Mouse (Mus musculus) neural tube, embryonic 12.5 days (tissue): ENCODE data around the gene AC124502.3. TPM values are rescaled to one million over a fixed set of nuclear protein-coding genes. Genes with fewer than 3 reads are reported as not detected.

Experiments
- ATAC-seq: fragments of 200-750 bp; cut with Nextera tagmentation; 2 replicates; pipeline ENCODE4 v1.8.0; 2017; ENCODE audit warnings: low read depth, mild to moderate bottlenecking, moderate TSS enrichment, moderate library complexity; ENCODE audit not compliant: low FRiP score
- H3K27ac ChIP-seq: fragments of 300-500 bp; sonication (generic); 2 replicates; pipeline ENCODE4 v1.5.1; 2016
- H3K27me3 ChIP-seq: fragments of 300-500 bp; sonication (generic); replicated peaks from 2 replicates; pipeline ENCODE4 v1.6.1; 2016; ENCODE audit warnings: mild to moderate bottlenecking
- H3K36me3 ChIP-seq: fragments of 300-500 bp; sonication (generic); 2 replicates; pipeline ENCODE4 v1.6.1; 2016; ENCODE audit warnings: mild to moderate bottlenecking
- H3K4me1 ChIP-seq: fragments of 300-500 bp; sonication (generic); 2 replicates; pipeline ENCODE4 v1.6.1; 2016
- H3K4me2 ChIP-seq: fragments of 300-500 bp; sonication (generic); replicated peaks from 2 replicates; pipeline ENCODE4 v1.6.1; 2016; ENCODE audit warnings: mild to moderate bottlenecking
- H3K4me3 ChIP-seq: fragments of 300-500 bp; sonication (generic); 2 replicates; pipeline ENCODE4 v1.5.1; 2016
- H3K9ac ChIP-seq: fragments of 300-500 bp; sonication (generic); 2 replicates; pipeline ENCODE4 v1.6.1; 2016; ENCODE audit warnings: mild to moderate bottlenecking
- H3K9me3 ChIP-seq: fragments of 300-500 bp; sonication (generic); 2 replicates; pipeline ENCODE4 v1.6.1; 2016; ENCODE audit warnings: mild to moderate bottlenecking
- WGBS: fragments of 180-500 bp; shearing (Covaris S2); methylation state at CpG from one replicate; pipeline ENCODE4 v1.1.7; 2016; 5-methylcytosine and 5-hydroxymethylcytosine counted together
- polyA plus RNA-seq: library from polyadenylated mRNA; unstranded; fragments of >200 nt; fragmentation: Nextera tagmentation; extraction: Ambion mirVana; gene quantifications from 2 replicates; pipeline ENCODE4 v1.2.1, GENCODE M21; 2016

AC124502.3 gene
- polyA plus RNA-seq, 1 experiment from 2014 or later = 2.4 TPM

GRCm38 (mm10) chr19:5094746-5095417 is 56.2 kb downstream of the AC124502.3 start:
- Histone ChIP-seq H3K4me3 (peak overlapping the region; percentile 27), H3K27ac (peak overlapping the region; percentile 71; the same call in 1 of the 2 replicates), H3K4me1 (peaks cover 70% of the 10 kb centered on the region), H3K36me3 (peaks cover 47% of the 10 kb centered on the region), H3K4me2 (peak overlapping the region; percentile 97), H3K27me3 (no peaks in the 10 kb centered on the region), H3K9me3 (no peaks in the 10 kb centered on the region), H3K9ac (peak overlapping the region; percentile 14; the same call in 1 of the 2 replicates)
- peak; percentile 29; the same call in 1 of the 2 replicates for ATAC-seq
- WGBS = 39% methylated on average over 11 of the region's 11 CpGs

- 11% methylated on average over 9 of the region's 9 CpGs for WGBS
- Histone ChIP-seq H3K27me3 (no peaks in the 10 kb centered on the region), H3K9me3 (no peaks in the 10 kb centered on the region), H3K4me1 (peaks cover 70% of the 10 kb centered on the region), H3K36me3 (peaks cover 50% of the 10 kb centered on the region), H3K27ac (0 out of 2 replicates have a peak overlapping the region, but pooled peaks have one; percentile 7), H3K9ac (peak overlapping the region; percentile 96), H3K4me2 (peak overlapping the region; percentile 97), H3K4me3 (peak overlapping the region; percentile 74)
- ATAC-seq = no peak
These were observed 57.3 kb downstream of the AC124502.3 start for GRCm38 (mm10) chr19:5095887-5096474.

- WGBS = 3% methylated on average over 29 of the region's 31 CpGs
- Histone ChIP-seq H3K27ac (peak overlapping the region; percentile 72), H3K9me3 (no peaks in the 10 kb centered on the region), H3K9ac (peak overlapping the region; percentile 96), H3K4me3 (peak overlapping the region; percentile 74), H3K4me1 (peaks cover 66% of the 10 kb centered on the region), H3K4me2 (peak overlapping the region; percentile 97), H3K36me3 (peaks cover 50% of the 10 kb centered on the region), H3K27me3 (no peaks in the 10 kb centered on the region)
- no peak for ATAC-seq
These were observed 59.1 kb downstream of the AC124502.3 start for GRCm38 (mm10) chr19:5097521-5098362.

GRCm38 (mm10) chr19:5098363-5099143 is 59.9 kb downstream of the AC124502.3 start, which contains the start of gene Cnih2:
TSS of gene Cnih2 (minus strand) at chr19:5098521.
- H3K9me3 ChIP-seq = no peaks in the 10 kb centered on the region
- H3K27me3 ChIP-seq = no peaks in the 10 kb centered on the region
- peak within 1 kb of the TSS; percentile 96 for H3K9ac ChIP-seq
- H3K4me3 ChIP-seq = peak within 1 kb of the TSS; percentile 74
- peaks cover 50% of the 10 kb centered on the region for H3K36me3 ChIP-seq
- H3K27ac ChIP-seq = peak within 1 kb of the TSS; percentile 72
- H3K4me2 ChIP-seq = peak within 1 kb of the TSS; percentile 97
- WGBS = 2% methylated on average over 41 of the region's 48 CpGs
- ATAC-seq = peak; percentile 37
- peaks cover 62% of the 10 kb centered on the region for H3K4me1 ChIP-seq

Other genes with a start within 250 kb of the AC124502.3 start
- gene Rbm4, start 245.0 kb upstream of the AC124502.3 start, polyA plus RNA-seq = 102 and 106 TPM in 2 replicates
- gene Gm21992, start 227.3 kb upstream of the AC124502.3 start, polyA plus RNA-seq = 28.1 and 34.7 TPM in 2 replicates
- 96.3 and 97.1 TPM in 2 replicates for gene Rbm14, start 227.3 kb upstream of the AC124502.3 start, polyA plus RNA-seq
- 42.3 and 44.1 TPM in 2 replicates for gene Ccs, start 199.6 kb upstream of the AC124502.3 start, polyA plus RNA-seq
- gene Ccdc87, start 199.5 kb upstream of the AC124502.3 start, polyA plus RNA-seq = 0.14 and 0.26 TPM in 2 replicates
- 59.0 and 61.8 TPM in 2 replicates for gene Ctsf, start 183.8 kb upstream of the AC124502.3 start, polyA plus RNA-seq
- gene Actn3, start 161.0 kb upstream of the AC124502.3 start, polyA plus RNA-seq = 3.3 TPM in 2 replicates
- 21.4 and 22.1 TPM in 2 replicates for gene Zdhhc24, start 160.2 kb upstream of the AC124502.3 start, polyA plus RNA-seq
- gene Bbs1, start 132.3 kb upstream of the AC124502.3 start, polyA plus RNA-seq = 8.1 and 10.5 TPM in 2 replicates
- 167 and 171 TPM in 2 replicates for gene Dpp3, start 110.6 kb upstream of the AC124502.3 start, polyA plus RNA-seq
- gene Peli3, start 95.8 kb upstream of the AC124502.3 start, polyA plus RNA-seq = 4.9 and 6.5 TPM in 2 replicates
- 126 and 132 TPM in 2 replicates for gene Mrpl11, start 76.7 kb upstream of the AC124502.3 start, polyA plus RNA-seq
- 0.06 and 0.08 TPM in 2 replicates for gene Npas4, start 48.6 kb upstream of the AC124502.3 start, polyA plus RNA-seq
- gene Slc29a2, start 15.0 kb upstream of the AC124502.3 start, polyA plus RNA-seq = 6.1 and 6.2 TPM in 2 replicates
- 48.2 and 50.0 TPM in 2 replicates for gene B4gat1, start 65 bp upstream of the AC124502.3 start, polyA plus RNA-seq
- gene Brms1, start 2.5 kb downstream of the AC124502.3 start, polyA plus RNA-seq = 58.7 TPM in 2 replicates
- 2.0 and 2.5 TPM in 2 replicates for gene Rin1, start 11.6 kb downstream of the AC124502.3 start, polyA plus RNA-seq
- 22.9 and 26.3 TPM in 2 replicates for gene Cd248, start 29.2 kb downstream of the AC124502.3 start, polyA plus RNA-seq
- gene Tmem151a, start 46.6 kb downstream of the AC124502.3 start, polyA plus RNA-seq = 2.5 and 2.8 TPM in 2 replicates
- 66.3 and 69.1 TPM in 2 replicates for gene Yif1a, start 49.6 kb downstream of the AC124502.3 start, polyA plus RNA-seq
- 231 and 236 TPM in 2 replicates for gene Cnih2, start 59.6 kb downstream of the AC124502.3 start, polyA plus RNA-seq
- gene Rab1b, start 68.2 kb downstream of the AC124502.3 start, polyA plus RNA-seq = 245 and 247 TPM in 2 replicates
- gene Klc2, start 79.7 kb downstream of the AC124502.3 start, polyA plus RNA-seq = 62.6 and 63.1 TPM in 2 replicates
- gene Pacs1, start 234.2 kb downstream of the AC124502.3 start, polyA plus RNA-seq = 28.9 and 35.0 TPM in 2 replicates